Mouse (Mus musculus) left cerebral cortex, adult 9 months (tissue): ENCODE data around the gene Cxcl3.

Source experiments
- DNase-seq, 2 experiments: peaks; one replicate each; pipeline ENCODE4 v3.0.0; 2022; ENCODE audit warnings: low spot score in 2 of 2

Cxcl3 gene

GRCm38 (mm10) chr5:90785659-90786588, at the start of gene Cxcl3:
Cxcl3 (plus strand) TSS chr5:90786103.
- DNase-seq, result no peak

DNA sequence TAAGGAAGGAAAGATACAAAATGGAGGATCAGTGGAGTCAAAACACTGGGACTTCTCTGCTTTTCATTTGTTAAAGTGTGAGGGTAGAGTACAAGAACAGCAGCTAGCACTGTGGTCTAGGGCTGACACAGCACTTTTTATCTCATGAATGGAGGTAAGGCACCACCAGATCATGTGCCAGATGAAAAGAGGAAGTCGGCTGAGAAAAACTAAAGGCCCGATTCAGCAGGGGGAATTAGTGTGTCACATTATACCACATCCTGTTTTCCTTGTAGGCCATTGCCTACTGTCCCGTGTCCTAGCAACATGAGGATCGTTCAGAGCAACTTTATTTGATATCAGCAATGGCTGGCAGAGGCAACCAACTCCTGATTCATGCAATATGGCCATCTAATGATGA, 43.9 kb upstream of the Cxcl3 start:
- DNase-seq, result no peak

GRCm38 (mm10) chr5:90753934-90754333, 32.0 kb upstream of the Cxcl3 start:
- no peak for DNase-seq

GRCm38 (mm10) chr5:90758020-90758605, 27.8 kb upstream of the Cxcl3 start:
- DNase-seq, result no peak

- no peak for DNase-seq
Measured at GRCm38 (mm10) chr5:90759077-90760065, 26.5 kb upstream of the Cxcl3 start, which contains the start of gene Cxcl5. Cxcl5 (plus strand) TSS chr5:90759360.

- no peak for DNase-seq
Measured at GRCm38 (mm10) chr5:90760303-90760702, 25.6 kb upstream of the Cxcl3 start.

- DNase-seq, result no peak
Measured at GRCm38 (mm10) chr5:90760844-90761243, 25.1 kb upstream of the Cxcl3 start.

- DNase-seq, result no peak
Measured at GRCm38 (mm10) chr5:90761834-90762233, 24.1 kb upstream of the Cxcl3 start.

- no peak for DNase-seq
Measured at GRCm38 (mm10) chr5:90763912-90764665, 21.8 kb upstream of the Cxcl3 start.

GRCm38 (mm10) chr5:90765821-90766606, 19.9 kb upstream of the Cxcl3 start:
- DNase-seq, result no peak

GRCm38 (mm10) chr5:90768218-90768617, 17.7 kb upstream of the Cxcl3 start, which contains the start of gene Ppbp:
Ppbp (plus strand) TSS chr5:90768518.
- no peak for DNase-seq

GRCm38 (mm10) chr5:90771369-90771768, 14.5 kb upstream of the Cxcl3 start:
- no peak for DNase-seq

- DNase-seq, result no peak
Measured at GRCm38 (mm10) chr5:90771880-90772653, 13.8 kb upstream of the Cxcl3 start, which contains the start of gene Pf4. Pf4 (plus strand) TSS chr5:90772435.

GRCm38 (mm10) chr5:90775562-90775961, 10.3 kb upstream of the Cxcl3 start:
- no peak for DNase-seq

DNA sequence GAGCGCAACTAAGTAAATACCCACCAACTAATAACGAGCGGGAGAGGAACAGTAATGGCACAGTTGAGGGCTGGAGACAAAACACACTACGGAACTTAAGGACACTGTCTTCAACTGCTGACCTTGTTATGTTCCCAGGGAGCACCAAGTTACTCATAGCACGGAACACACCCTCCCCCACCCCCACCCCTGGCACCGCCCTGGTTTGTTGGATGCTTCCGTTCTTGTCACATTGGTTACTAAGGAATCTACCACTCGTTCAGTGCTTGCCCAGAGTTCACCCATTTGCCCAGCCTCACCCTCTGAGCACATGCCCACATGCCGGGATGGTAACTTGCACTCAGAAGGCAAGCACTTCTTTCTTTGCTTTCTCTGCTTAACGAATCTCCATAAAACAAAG, 8.3 kb upstream of the Cxcl3 start:
- DNase-seq, result no peak

- DNase-seq, result no peak
Measured at GRCm38 (mm10) chr5:90778856-90779255, 7.0 kb upstream of the Cxcl3 start.

- DNase-seq, result no peak
Measured at GRCm38 (mm10) chr5:90783697-90784096, 2.2 kb upstream of the Cxcl3 start.

- no peak for DNase-seq
Measured at GRCm38 (mm10) chr5:90788114-90788513, 2.2 kb downstream of the Cxcl3 start.

DNA sequence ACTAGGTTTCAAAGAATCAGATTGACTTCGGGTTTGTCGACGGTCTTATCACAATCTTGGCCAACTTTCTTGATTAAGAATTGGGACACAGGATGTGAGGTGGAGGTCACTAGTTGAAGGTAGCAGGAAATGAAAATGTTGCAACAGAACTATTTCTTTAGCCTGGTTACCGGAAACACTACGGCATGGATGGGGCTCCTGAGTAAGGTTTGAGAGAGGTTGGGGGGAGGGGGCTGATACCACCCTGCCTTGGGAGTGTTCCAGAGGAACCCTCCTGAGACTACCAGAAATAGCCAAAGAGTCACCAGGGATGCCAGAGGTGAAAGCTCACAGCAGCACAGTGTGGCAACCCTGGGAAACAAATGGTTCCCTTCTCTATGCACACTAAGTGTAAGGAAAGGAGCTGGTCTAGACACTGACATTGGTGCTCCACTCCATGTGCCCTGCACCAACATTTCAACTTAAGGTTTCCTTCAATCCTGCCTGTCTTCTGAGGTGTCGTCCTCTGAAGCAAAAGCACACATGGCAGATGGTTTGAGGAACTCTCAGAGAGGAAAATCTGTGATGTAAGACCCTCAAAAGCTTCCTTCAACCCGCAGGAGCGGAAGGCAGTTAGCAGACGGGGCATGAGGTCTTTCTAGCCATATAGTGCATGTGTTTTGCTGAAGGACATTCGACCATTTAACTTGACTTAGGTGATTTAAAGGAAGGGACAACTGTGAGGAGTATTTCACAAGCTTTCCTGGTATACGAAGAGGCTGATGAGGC, 3.6 kb downstream of the Cxcl3 start:
- DNase-seq, result no peak
